Mouse (Mus musculus): Measurements from ENCODE around the gene Tgfbr3.

Tgfbr3 gene

GRCm38 (mm10) chr5:107289234-107289764, at the start of gene Tgfbr3:
Gene Tgfbr3 (minus strand): TSS chr5:107289629.
- peak; percentile 86 for DNase-seq (ENCODE audit: low spot score)

GRCm38 (mm10) chr5:107330916-107331421, 41.5 kb upstream of the Tgfbr3 start, which contains the start of gene Brdt:
Gene Brdt (plus strand): TSS chr5:107331159.
- DNase-seq (ENCODE audit: low spot score) = no peak

DNA sequence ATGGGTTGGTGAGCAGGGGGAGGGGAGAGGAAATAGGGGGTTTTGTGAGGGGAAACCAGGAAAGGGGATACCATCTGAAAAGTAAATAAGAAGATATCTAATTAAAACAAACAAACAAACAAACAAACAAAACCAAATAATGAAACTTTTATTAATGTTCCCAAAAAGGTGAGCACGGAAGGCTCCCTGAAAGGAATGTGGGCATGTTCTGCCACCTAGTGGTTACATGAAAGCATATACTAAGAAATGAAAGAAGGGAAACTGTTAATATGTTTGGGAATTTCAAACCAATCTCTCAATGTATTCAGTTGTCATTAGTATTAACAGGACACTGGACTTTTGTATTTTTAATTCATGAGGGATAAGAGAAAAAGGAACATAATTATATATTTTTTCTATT, 31.3 kb upstream of the Tgfbr3 start:
- peak; percentile 50 for DNase-seq (ENCODE audit: low spot score)

GRCm38 (mm10) chr5:107317141-107317540, 27.7 kb upstream of the Tgfbr3 start:
- DNase-seq (ENCODE audit: low spot score) = no peak

DNA sequence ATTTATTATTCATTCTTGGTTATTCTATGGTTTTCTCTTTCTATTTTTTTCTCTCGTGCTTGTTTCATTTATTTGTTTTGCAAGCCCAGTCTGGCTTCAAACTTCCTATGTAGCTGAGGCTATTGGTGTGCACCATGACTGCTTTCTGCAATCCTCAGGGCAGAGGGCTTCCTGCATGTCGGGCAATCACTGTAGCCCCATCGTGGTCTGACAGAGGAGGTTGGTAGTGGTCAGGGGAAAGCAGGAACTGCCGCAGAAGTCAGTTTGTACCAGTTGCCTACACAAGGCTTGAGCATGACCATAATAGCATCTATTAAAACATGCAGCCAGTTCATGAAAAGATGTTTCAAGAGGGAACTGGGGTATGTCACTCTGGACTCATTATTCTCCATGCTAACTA, 18.0 kb upstream of the Tgfbr3 start:
- DNase-seq (ENCODE audit: low spot score) = no peak

DNA sequence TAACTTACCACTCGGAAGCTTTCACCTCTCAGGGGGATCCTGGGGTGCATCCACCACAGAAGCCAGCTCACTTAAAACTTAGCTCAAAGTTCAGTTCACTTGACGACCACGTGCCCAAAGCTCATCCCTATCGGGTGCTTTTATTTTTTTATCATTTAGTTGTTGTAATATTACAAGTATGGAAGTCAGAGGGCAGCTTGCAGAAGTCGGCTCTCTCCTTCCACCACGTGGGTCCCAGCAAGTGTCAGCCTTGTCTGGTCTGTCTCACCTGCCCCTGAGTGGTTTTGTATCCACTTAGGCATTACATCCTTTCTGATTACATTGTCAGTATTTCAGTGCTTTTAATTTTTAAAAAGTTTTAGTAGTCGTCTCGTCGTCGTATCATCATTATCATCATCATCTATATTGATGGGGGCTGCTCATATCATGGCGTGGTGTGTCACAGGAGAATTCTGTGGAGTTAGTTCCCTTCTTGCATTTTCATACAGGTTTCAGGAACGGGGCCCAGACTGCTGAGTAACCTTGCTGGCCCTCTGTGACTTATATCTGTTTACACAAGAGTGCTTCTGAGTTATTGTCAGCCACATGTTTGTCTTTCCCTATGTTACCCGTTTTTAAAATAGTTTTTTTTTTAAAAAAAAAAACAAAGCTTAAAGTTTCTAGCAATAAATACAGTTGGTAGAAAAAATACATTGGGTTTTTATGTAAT, 14.8 kb upstream of the Tgfbr3 start:
- no peak for DNase-seq (ENCODE audit: low spot score)

DNA sequence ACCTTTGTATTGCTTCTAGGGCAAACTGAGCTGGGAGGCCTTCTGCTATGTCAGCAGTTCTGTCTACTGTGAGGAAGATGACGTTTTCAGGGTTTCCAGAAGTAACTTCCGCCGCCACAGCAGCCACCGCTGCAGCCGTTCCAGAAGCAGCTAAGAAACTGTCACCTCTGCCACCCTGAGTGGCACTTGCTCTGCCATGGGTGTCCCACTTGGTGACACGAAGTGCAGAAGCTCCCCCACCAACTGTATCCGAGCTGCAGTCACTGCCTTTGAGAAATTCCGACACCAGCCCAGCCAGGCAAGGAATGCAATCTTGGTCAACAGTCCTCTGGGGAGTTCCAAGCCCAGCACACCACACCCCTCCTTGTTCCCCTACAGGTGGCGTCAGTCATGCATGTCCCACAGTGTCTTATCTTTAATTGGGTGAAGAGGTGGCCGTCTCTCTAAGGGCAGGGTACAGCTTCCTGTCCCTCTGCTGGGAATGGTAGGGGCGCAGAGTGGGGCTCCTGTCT, 14.0 kb upstream of the Tgfbr3 start:
- no peak for DNase-seq (ENCODE audit: low spot score)

- no peak for DNase-seq (ENCODE audit: low spot score)
Observed at GRCm38 (mm10) chr5:107298854-107299253, 9.4 kb upstream of the Tgfbr3 start.

GRCm38 (mm10) chr5:107296512-107297322, 7.3 kb upstream of the Tgfbr3 start:
- no peak for DNase-seq (ENCODE audit: low spot score)

- DNase-seq (ENCODE audit: low spot score) = no peak
Observed at GRCm38 (mm10) chr5:107295817-107296511, 6.5 kb upstream of the Tgfbr3 start.

DNA sequence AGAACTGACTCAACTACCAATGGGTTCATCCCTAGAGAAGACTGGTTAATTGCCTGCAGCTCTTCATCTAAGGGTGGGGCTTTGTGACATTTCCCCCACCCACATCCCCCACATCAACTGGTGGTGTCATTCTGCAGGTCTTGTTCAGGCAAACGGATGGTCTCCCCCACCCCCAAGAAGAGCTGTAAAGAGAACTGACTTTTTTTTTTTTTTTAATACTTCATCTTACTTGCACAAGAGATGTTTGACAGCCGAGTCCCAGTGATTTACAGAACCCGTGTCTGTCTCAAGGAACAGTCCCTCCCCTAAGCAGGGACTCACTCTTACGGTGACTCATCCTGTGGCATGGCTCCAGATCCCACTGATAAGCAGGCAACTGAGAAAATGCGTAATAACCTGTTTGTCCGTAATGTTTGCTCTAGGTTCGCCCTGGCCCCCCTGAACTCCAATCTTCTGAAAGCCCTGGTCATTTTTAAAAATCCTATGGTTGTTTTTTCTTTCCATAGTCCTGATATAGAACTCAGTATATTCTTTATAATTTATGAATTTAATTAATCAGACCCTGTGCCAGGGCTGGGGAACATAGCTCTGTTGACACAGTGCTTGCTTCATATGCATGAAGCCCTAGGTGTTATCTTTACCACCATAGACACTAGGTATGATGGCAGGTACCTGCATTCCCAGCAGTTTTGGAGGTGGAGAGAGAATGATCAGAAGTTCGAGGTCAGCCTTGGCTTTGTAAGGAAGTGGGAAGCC, 5.8 kb upstream of the Tgfbr3 start:
- peak; percentile 80 for DNase-seq (ENCODE audit: low spot score)

DNA sequence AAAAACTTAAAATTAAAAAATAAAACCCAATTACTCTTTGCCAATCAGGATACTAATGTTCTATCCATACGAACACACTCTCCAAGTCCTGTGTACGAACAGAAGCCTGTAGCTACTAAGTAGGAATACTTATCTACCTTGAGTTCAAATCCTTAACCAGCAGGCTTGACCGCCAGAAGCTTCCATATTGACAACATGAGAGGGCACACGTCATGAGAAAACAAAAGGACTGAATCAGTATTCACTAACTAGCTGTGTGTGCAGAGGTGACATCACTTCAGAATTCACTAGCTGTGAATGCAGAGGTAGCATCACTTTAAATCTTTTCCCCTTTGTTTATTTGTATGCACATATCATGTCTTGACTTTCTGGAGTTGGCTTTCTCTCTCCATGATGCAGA, 4.6 kb upstream of the Tgfbr3 start:
- no peak for DNase-seq (ENCODE audit: low spot score)

DNA sequence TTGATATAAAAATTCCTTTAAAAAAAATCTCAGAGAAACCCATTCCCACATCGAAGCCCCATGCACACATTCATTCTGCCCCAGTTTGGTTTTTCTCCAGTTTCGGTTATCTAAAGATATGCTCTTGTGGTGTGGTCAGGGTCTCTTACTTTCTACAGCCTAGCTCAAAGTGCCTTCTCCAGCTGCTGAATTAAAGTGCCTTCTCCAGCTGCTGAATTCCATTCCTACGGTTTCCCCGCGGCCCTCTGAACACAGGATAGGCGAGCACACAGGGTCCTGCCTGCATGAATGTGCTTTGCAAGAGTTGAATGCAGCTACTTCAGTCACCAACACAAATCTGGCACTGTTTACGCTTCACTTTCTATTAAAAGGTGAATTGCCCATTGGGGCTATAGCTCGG, 557 bp upstream of the Tgfbr3 start:
- DNase-seq (ENCODE audit: low spot score) = no peak

DNA sequence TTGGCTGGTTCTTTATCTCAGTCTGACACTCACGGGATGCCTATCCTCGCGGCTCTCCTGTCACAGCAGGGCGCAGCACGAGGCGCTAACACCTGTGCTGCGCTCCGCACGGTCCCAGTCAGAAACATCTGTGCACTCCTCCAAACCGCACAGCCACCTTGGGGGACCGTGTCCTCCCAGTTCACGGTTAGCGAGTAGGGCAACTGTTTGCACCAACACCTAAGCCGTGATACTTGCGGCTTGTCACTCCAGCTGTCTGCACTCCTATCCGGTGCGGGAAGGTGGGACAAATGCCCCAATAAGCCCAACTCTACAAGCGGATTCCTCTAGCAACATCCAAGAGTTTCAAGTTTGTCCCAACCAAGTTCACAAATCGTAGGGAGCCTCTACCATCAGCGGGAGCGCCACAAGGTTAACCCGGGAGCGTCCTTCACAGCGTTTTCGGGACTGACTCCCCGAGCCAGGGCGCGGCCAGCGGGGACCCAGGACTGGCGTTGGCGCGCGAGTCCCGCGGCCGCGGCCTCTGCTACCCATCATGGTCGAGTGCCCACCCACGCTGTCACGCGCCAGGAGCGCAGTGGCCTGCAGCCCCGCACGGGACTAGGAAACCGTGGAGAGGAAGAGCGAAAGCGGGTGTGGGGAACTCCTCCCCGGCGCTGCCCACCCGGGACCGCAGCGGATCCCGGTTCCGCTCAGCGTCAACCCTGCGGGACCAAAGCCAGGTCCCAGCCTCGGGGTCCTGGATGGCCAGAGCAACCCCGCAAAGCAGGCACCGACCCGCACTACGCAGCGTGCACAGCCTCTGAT, 799 bp downstream of the Tgfbr3 start:
- DNase-seq (ENCODE audit: low spot score) = peak; percentile 31

- DNase-seq (ENCODE audit: low spot score) = no peak
Observed at GRCm38 (mm10) chr5:107287908-107288267, 1.5 kb downstream of the Tgfbr3 start.

DNA sequence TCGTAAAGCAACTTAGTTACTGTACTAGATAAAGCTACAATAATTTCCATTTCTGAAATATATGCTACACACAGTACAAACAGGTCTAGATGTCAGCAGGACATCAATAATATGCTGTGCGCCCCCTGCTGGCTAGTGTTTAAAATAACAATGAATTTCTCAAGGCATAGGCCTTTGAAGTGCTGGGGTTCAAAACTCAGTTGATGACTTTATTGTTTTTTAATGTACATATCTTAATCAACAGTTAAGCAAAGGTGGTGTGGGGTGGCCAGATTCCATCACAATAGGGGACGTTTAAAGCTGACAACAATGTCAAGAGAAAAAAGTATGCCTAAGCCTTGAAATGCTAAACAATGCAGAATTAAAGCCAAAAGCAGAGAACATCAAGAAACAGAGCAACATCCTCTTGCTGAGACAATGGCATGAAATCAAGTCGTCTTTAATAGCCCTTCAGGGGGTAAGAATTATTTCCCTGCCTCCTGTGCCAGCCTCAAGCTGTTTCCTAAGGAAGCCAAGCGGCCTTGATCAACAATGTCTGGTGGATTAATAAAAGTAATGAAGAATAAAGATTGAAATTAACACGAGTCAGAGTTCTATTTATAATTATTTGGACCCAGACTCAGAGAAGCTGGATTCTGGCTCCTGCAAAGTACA, 2.0 kb downstream of the Tgfbr3 start:
- peak; percentile 75 for DNase-seq (ENCODE audit: low spot score)

GRCm38 (mm10) chr5:107285563-107285962, 3.9 kb downstream of the Tgfbr3 start:
- no peak for DNase-seq (ENCODE audit: low spot score)

- no peak for DNase-seq (ENCODE audit: low spot score)
Observed at GRCm38 (mm10) chr5:107283935-107284524, 5.4 kb downstream of the Tgfbr3 start.

DNA sequence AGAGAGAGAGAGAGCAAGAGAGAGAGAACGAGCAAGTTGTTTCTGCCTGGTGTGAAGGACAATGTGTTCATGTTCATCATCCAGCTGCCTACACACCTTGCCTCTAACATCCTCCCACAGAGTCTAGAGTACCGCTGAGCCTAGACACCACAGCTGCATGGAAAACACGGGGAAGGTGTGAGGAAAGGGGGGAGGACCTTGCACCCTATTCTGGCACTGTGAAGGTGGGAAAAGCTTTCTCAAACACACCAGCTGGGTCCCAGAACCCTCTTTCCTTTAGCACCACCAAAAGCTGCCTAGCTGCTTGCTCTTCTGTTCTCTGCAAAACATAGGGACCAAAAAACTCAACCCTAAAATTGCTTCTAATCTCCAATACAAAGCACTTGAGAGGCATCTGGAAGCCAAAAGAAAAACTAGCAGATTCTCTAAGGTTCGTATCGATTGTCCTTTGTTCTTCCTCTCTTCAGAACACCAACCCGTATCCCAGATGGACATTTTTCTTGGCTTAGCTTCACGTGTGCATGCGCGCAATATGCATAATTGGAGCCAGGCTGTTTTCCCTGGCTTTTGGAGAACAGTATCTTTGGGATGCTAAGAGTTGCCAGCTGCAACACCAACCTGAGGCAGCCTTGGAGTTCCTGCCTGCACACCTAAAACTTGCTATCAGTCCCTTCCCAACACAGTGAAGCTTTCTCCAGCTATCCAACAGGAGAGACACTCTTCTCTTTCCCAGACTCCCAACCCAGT, 6.7 kb downstream of the Tgfbr3 start:
- no peak for DNase-seq (ENCODE audit: low spot score)
